Mouse (Mus musculus) hindbrain, postnatal 0 days (tissue): ENCODE measurements around the gene Stox1. TPM values are rescaled to one million over a fixed set of nuclear protein-coding genes. Genes with fewer than 3 reads are reported as not detected.
"Not testable (repeated sequence)": the region's sequence is repeated elsewhere in the genome, so short reads cannot be mapped to it uniquely, and the experiment has no call there.

Source experiments
- ATAC-seq: fragments of 200-750 bp; cut with Nextera tagmentation; 2 replicates; pipeline ENCODE4 v1.8.0; 2017; ENCODE audit warnings: mild to moderate bottlenecking, moderate TSS enrichment, moderate library complexity
- DNase-seq: peaks from one replicate; pipeline ENCODE4 v3.0.0-alpha.2; 2015; ENCODE audit warnings: low spot score
- H3K27ac ChIP-seq: fragments of 300-500 bp; sonication (generic); 2 replicates; pipeline ENCODE4 v1.5.1; 2014; ENCODE audit warnings: mild to moderate bottlenecking
- H3K27me3 ChIP-seq: fragments of 300-500 bp; sonication (generic); 2 replicates; pipeline ENCODE4 v1.6.1; 2014; ENCODE audit warnings: low read length, mixed read lengths; ENCODE audit not compliant: insufficient read depth
- H3K36me3 ChIP-seq: fragments of 300-500 bp; sonication (generic); 2 replicates; pipeline ENCODE4 v1.6.1; 2014; ENCODE audit warnings: low read length, mixed read lengths; ENCODE audit not compliant: insufficient read depth
- H3K4me1 ChIP-seq: fragments of 300-500 bp; sonication (generic); 2 replicates; pipeline ENCODE4 v1.6.1; 2014; ENCODE audit warnings: antibody characterized with exemption, low read length, mixed read lengths; ENCODE audit not compliant: insufficient read depth
- H3K4me2 ChIP-seq: fragments of 300-500 bp; sonication (generic); 2 replicates; pipeline ENCODE4 v1.6.1; 2014; ENCODE audit warnings: low read depth, mild to moderate bottlenecking, low read length, moderate library complexity, mixed read lengths
- H3K4me3 ChIP-seq: fragments of 300-500 bp; sonication (generic); 2 replicates; pipeline ENCODE4 v1.5.1; 2014; ENCODE audit warnings: low read length
- H3K9ac ChIP-seq: fragments of 300-500 bp; sonication (generic); replicated peaks from 2 replicates; pipeline ENCODE4 v1.6.1; 2014; ENCODE audit warnings: mild to moderate bottlenecking, low read length, moderate library complexity, mixed read lengths
- H3K9me3 ChIP-seq: fragments of 300-500 bp; sonication (generic); 2 replicates; pipeline ENCODE4 v1.6.1; 2016; ENCODE audit warnings: low read length, mixed read lengths
- CTCF ChIP-seq: IDR thresholded peaks from 2 replicates; pipeline ENCODE4 v1.5.1; 2016; ENCODE audit warnings: antibody characterized with exemption, control low read depth, low read depth
- WGBS: fragments of 180-500 bp; shearing (Covaris S2); extraction: QIAGEN DNeasy Blood & Tissue Kit; methylation state at CpG from one replicate; pipeline ENCODE4 v1.1.7; 2014; 5-methylcytosine and 5-hydroxymethylcytosine counted together
- polyA plus RNA-seq: library from polyadenylated mRNA; unstranded; fragments of >200 nt; fragmentation: Nextera tagmentation; extraction: Ambion mirVana; gene quantifications from 2 replicates; pipeline ENCODE4 v1.2.1, GENCODE M21; 2015
- total RNA-seq: library from RNA; depleted of rRNA; stranded (reverse); fragments of >200 nt; gene quantifications from 2 replicates; pipeline ENCODE4 v1.2.3, GENCODE M21; 2014

The Stox1 gene
- total and polyA plus RNA-seq, 2 experiments from 2014 or later = 3.9 to 4.8 TPM

DNA sequence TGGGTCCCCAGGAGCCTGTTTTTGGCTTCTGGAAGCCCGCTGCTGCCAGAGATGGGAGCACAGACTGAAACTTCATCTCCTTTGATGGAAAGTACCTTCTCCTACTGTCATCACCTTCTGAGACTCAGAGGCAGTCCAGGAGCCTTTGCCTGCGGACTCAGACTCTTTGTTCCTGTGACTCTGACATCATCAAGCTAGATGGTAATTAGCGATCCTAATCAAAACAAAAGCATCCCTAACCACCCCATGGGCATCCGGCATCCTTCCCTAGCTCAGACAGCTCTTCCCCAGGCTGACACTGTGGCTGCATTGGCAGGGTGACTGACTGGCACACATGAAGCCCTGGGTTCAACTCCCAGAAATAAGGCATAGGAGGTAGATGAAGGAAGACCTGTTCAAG is 3.2 kb downstream of the Stox1 start:
- H3K36me3 ChIP-seq = no peaks in the 10 kb centered on the region
- 30% methylated on average over 4 of the region's 4 CpGs for WGBS
- H3K27ac ChIP-seq = no peak overlapping the region
- ATAC-seq (no peak), DNase-seq (no peak)
- no peak overlapping the region for H3K4me2 ChIP-seq
- H3K9ac ChIP-seq = no peak overlapping the region
- H3K27me3 ChIP-seq = no peaks in the 10 kb centered on the region
- no peak for TF ChIP-seq CTCF
- H3K9me3 ChIP-seq = no peaks in the 10 kb centered on the region
- no peaks in the 10 kb centered on the region for H3K4me1 ChIP-seq
- H3K4me3 ChIP-seq = no peak overlapping the region

DNA sequence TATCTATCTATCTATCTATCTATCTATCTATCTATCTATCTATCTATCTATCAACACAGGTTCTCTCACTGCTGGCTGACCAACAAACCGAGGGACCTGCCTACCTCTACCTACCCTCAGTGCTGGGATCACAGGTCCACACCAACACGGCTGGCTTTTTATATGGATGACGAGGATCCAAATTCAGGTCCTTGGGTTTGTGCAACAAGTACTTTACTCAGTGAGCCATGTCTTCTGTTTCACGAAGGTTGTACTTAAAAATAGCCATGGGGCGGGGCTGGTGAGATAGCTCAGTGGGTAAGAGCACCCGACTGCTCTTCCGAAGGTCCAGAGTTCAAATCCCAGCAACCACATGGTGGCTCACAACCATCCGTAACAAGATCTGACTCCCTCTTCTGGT is 5.4 kb downstream of the Stox1 start:
- H3K9ac ChIP-seq, H3K4me3 ChIP-seq, ATAC-seq, H3K36me3 ChIP-seq, H3K9me3 ChIP-seq, H3K4me1 ChIP-seq, DNase-seq, H3K4me2 ChIP-seq, H3K27ac ChIP-seq, H3K27me3 ChIP-seq: not testable (repeated sequence)
- WGBS = 90% methylated on average over 7 of the region's 8 CpGs

DNA sequence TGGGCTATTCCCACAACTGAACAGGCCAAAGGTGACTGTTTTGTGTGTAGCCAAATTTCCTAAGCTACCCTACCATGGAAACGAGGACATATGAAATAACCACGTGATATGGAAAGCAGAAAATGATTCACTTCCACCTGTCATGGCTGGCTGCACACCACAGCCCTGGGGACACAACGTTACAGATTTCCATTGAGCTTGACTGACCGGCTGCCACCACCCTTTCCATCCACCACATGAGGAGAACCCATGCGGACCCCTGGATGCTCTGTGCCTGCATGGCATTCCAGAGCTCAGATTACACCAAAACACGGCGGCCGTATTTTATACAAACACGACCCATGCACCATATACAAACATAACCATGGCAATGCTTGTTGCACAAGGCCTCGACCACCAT is 12.5 kb downstream of the Stox1 start:
- no peaks in the 10 kb centered on the region for H3K27me3 ChIP-seq
- DNase-seq = no peak
- H3K4me1 ChIP-seq = no peaks in the 10 kb centered on the region
- no peak for TF ChIP-seq CTCF
- no peaks in the 10 kb centered on the region for H3K36me3 ChIP-seq
- no peaks in the 10 kb centered on the region for H3K9me3 ChIP-seq
- no peak overlapping the region for H3K27ac ChIP-seq
- 71% methylated on average over 10 of the region's 10 CpGs for WGBS
- H3K4me3 ChIP-seq = no peak overlapping the region
- no peak for ATAC-seq
- no peak overlapping the region for H3K9ac ChIP-seq
- no peak overlapping the region for H3K4me2 ChIP-seq

DNA sequence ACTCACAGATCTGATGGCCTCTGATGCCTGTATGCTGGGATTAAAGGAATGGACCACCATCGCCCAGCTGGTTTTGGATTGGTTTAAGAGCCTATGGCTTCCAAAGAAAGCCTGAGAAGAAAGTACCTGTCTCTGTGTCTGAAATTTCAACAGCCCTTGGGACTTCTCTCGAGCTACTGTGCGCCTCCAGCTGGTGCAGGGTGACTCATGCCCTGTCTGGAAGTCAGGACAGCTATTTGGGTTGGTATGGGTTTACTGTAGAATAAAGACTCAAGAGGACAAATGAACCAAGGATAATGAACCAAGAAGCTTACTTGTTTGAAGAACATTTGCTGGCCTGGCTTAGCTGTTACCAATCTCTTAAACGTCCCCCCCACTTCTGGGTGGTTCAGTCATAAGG is 22.3 kb downstream of the Stox1 start:
- TF ChIP-seq CTCF = no peak
- no peaks in the 10 kb centered on the region for H3K4me1 ChIP-seq
- no peaks in the 10 kb centered on the region for H3K9me3 ChIP-seq
- H3K27ac ChIP-seq = no peak overlapping the region
- no peak overlapping the region for H3K4me3 ChIP-seq
- DNase-seq (no peak), ATAC-seq (no peak)
- H3K27me3 ChIP-seq = no peaks in the 10 kb centered on the region
- H3K36me3 ChIP-seq = no peaks in the 10 kb centered on the region
- H3K4me2 ChIP-seq = no peak overlapping the region
- WGBS = 86% methylated on average over 4 of the region's 4 CpGs
- H3K9ac ChIP-seq = no peak overlapping the region

DNA sequence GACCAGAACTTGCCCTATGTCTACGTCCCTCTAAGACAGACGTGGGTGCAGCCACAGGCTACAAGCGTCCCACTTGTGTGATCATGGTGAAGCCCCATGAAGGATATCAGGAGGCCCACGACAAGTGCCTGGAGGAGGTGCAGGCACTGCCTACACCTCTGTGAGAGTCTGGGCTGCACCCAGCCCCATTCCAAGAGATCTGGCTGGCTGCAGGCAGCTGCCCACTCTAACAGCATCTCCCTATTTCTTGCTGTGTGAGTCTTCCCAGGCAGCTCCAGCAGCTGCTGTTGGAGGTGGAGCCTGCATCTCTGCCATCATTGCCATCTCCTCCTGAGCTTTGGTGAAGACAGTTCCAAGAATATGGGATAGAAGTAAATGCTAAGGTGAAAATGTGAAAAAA is 23.5 kb downstream of the Stox1 start:
- Histone ChIP-seq H3K9ac (no peak overlapping the region), H3K27ac (no peak overlapping the region), H3K9me3 (no peaks in the 10 kb centered on the region), H3K4me3 (no peak overlapping the region), H3K27me3 (no peaks in the 10 kb centered on the region), H3K36me3 (no peaks in the 10 kb centered on the region), H3K4me1 (no peaks in the 10 kb centered on the region), H3K4me2 (no peak overlapping the region)
- 78% methylated on average over 4 of the region's 4 CpGs for WGBS
- DNase-seq (no peak), ATAC-seq (no peak)
- TF ChIP-seq CTCF = no peak

DNA sequence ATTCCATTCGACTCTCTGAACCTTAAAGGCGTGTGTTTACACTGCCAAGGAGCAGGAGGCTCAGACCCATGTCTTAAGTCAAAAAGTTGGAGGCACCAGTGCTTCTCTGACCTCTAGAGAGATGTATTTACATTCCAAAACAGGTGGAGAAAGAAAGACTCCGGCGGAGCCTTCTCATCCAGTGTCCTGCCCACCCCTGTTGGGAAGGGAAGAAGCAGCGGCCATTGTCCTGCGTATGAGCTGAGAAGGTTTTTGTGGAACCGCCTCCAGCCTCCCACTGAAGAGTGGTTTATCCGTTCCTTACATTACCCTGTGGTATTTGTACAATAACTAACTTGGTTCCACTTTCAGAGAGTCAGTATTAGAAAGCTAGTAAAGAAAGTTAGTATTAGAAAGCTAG is 33.2 kb downstream of the Stox1 start:
- no peak for TF ChIP-seq CTCF
- ATAC-seq = no peak
- no peaks in the 10 kb centered on the region for H3K27me3 ChIP-seq

DNA sequence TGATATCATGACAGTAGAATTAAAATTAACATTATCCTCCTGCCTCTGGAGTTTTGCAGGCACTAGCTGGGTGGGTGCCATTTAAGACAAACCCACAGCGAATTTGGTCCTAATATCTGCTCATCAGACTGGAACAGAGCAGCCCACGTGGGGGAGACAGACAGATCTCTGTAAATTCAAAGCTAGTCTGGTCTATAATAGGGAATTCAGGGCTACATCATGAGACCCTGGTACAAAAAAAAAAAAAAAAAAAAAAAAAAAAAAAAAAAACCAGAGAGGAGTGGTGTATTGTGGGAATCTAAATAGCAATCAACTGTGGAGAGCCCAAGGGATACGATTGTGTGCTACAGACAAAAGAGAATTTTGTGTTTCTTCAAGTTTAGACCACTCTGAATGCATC is 33.7 kb downstream of the Stox1 start:
- Histone ChIP-seq H3K4me1 (no peaks in the 10 kb centered on the region), H3K9ac (no peak overlapping the region), H3K27ac (no peak overlapping the region), H3K36me3 (no peaks in the 10 kb centered on the region), H3K4me2 (no peak overlapping the region), H3K27me3 (no peaks in the 10 kb centered on the region), H3K9me3 (no peaks in the 10 kb centered on the region), H3K4me3 (no peak overlapping the region)
- WGBS = 64% methylated on average over 3 of the region's 3 CpGs
- ATAC-seq (no peak), DNase-seq (no peak)
- no peak for TF ChIP-seq CTCF

More for the DNA sequence above, 33.2 kb downstream of the Stox1 start:
- H3K9ac ChIP-seq = no peak overlapping the region
- no peak for DNase-seq
- H3K36me3 ChIP-seq = no peaks in the 10 kb centered on the region
- no peak overlapping the region for H3K27ac ChIP-seq
- no peak overlapping the region for H3K4me3 ChIP-seq
- 55% methylated on average over 8 of the region's 8 CpGs for WGBS
- no peaks in the 10 kb centered on the region for H3K4me1 ChIP-seq
- no peak overlapping the region for H3K4me2 ChIP-seq
- H3K9me3 ChIP-seq = no peaks in the 10 kb centered on the region
